Mouse (Mus musculus) heart, postnatal 0 days (tissue): ENCODE measurements around the gene 4933430I17Rik.

ENCODE experiments used
- CTCF ChIP-seq: IDR thresholded peaks from 2 replicates; pipeline ENCODE4 v1.5.1; 2016; ENCODE audit warnings: antibody characterized with exemption, control low read depth, low read depth
- EP300 ChIP-seq: IDR thresholded peaks from 2 replicates; pipeline ENCODE4 v1.6.1; 2016; ENCODE audit warnings: antibody characterized with exemption, low read depth

GRCm38 (mm10) chr4:62567696-62568095 is 42.5 kb downstream of the 4933430I17Rik start:
- no peak for TF ChIP-seq EP300
- TF ChIP-seq CTCF, result no peak
